Mouse (Mus musculus) layer of hippocampus, adult 2 months (tissue): ENCODE measurements around the gene 9130019O22Rik. TPM values are rescaled to one million over a fixed set of nuclear protein-coding genes. Genes with fewer than 3 reads are reported as not detected.
"Not testable (repeated sequence)": the region's sequence is repeated elsewhere in the genome, so short reads cannot be mapped to it uniquely, and the experiment has no call there.

Experiments used
- DNase-seq, 2 experiments: peaks; one replicate each; pipeline ENCODE4 v3.0.0; 2022; ENCODE audit warnings: low spot score in 2 of 2
- H3K27ac ChIP-seq: fragments of 200-600 bp; 2 replicates; pipeline ENCODE4 v1.8.1; 2022
- H3K4me3 ChIP-seq: fragments of 200-600 bp; 2 replicates; pipeline ENCODE4 v1.8.1; 2022; ENCODE audit warnings: mild to moderate bottlenecking
- CTCF ChIP-seq: fragments of 200-600 bp; conservative IDR thresholded peaks from 2 replicates; pipeline ENCODE4 v1.8.1; 2022; ENCODE audit warnings: antibody characterized with exemption, mild to moderate bottlenecking, moderate library complexity
- long read RNA-seq, 2 experiments: library from polyadenylated mRNA; stranded (forward); transcript quantifications; one replicate each; pipeline ENCODE4 v2.0.0; 2021; ENCODE audit warnings: borderline mapping rate in 2 of 2
- total RNA-seq, 2 experiments: library from RNA; stranded (reverse); gene quantifications; 2 replicates each; pipeline ENCODE4 v1.2.3; 2021

Gene 9130019O22Rik
- 1 to 10 TPM; 3.1 to 4.2 TPM for total RNA-seq
- long read RNA-seq, experiment 1, partial matches to known transcripts, result 0 of 1 reads
- long read RNA-seq, experiment 1, other reads (novel, unspliced or antisense), result 0 of 1 reads
- long read RNA-seq, experiment 2, partial matches to known transcripts, result 0 of 1 reads
- long read RNA-seq, experiment 2, other reads (novel, unspliced or antisense), result 1 of 1 reads

DNA sequence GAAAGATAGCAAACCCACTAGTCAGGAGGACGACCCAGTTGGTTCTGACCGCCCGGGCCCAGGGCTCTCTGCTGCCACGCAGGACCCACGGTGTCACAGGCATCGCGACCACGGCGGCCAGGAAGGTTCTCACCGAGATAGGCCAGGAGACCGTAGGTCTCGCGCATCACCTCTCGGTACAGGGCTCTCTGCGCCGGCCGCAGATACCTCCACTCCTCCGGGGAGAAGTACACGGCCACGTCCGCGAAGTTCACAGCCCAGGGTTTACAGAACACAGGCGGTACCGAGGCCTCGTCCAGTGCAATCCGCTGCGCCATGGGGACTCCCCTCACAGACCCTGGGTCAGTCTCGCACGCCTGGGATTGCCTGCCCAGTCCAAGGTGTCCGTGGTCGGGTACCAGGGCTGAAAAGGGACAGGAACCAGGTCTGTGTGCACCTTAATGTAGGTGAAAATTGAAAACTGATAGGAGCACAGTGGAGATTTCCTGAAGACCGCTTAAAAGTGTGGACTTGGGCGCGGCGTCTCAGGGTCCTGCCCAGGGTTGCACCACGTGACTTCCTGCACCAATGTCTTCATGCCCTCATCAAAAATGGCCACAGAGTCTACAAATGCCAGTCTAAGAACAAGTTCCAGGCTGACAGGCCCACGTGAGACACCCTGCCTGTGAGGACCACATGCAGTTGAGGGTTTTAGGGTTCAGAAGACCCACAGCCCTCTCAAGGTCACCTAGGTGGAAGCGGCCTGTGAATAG lies at the start of gene 9130019O22Rik:
Gene 9130019O22Rik (minus strand): TSS at position 526 of the 752 bp plus-strand sequence.
- DNase-seq, result peak; percentile 88 to 90
- H3K27ac ChIP-seq, result peak within 1 kb of the TSS; percentile 64
- TF ChIP-seq CTCF, result no peak
- peak within 1 kb of the TSS; percentile 73 for H3K4me3 ChIP-seq

GRCm38 (mm10) chr7:127435206-127435605 lies 48.2 kb upstream of the 9130019O22Rik start:
- Histone ChIP-seq H3K4me3 (no peak overlapping the region), H3K27ac (no peak overlapping the region)
- no peak for DNase-seq
- TF ChIP-seq CTCF, result no peak

DNA sequence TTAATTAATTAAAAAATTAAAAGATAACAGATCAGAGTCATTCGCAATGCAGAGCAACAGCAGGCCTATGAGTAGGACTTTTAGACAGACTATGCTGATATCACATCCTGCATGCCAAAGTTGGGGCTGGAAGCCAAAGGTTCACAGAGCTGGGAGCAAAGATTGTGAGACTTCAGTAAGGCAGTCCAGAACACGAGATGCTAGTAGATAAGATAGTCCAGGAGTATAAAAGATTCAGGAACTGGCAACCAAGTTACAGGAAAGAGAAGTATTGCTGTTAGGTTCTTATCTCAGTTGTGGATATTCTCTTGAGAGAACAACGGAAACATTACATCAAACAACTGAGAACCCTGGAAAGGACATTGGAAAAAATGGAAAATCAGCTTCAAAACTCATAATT lies 39.4 kb upstream of the 9130019O22Rik start:
- TF ChIP-seq CTCF, result no peak
- no peak for DNase-seq
- no peak overlapping the region for H3K27ac ChIP-seq
- no peak overlapping the region for H3K4me3 ChIP-seq

GRCm38 (mm10) chr7:127425911-127426310 lies 38.9 kb upstream of the 9130019O22Rik start:
- no peak for DNase-seq
- no peak overlapping the region for H3K27ac ChIP-seq
- no peak overlapping the region for H3K4me3 ChIP-seq
- TF ChIP-seq CTCF, result no peak

- no peak for TF ChIP-seq CTCF
- no peak for DNase-seq
- Histone ChIP-seq H3K27ac (no peak overlapping the region), H3K4me3 (no peak overlapping the region)
Observed at GRCm38 (mm10) chr7:127425291-127425690, 38.3 kb upstream of the 9130019O22Rik start.

GRCm38 (mm10) chr7:127422247-127422646 lies 35.3 kb upstream of the 9130019O22Rik start:
- Histone ChIP-seq H3K4me3 (peak overlapping the region; percentile 62), H3K27ac (peak overlapping the region; percentile 95; the same call in 1 of the 2 replicates)
- no peak for TF ChIP-seq CTCF
- DNase-seq, result peak; percentile 22 to 25

GRCm38 (mm10) chr7:127421388-127422191 lies 34.6 kb upstream of the 9130019O22Rik start, which contains the start of gene Zfp688:
Gene Zfp688 (minus strand): TSS chr7:127422068.
- H3K4me3 ChIP-seq, result peak within 1 kb of the TSS; percentile 62
- DNase-seq, result peak; percentile 91 to 94
- peak within 1 kb of the TSS; percentile 95 for H3K27ac ChIP-seq
- peak; percentile 48 for TF ChIP-seq CTCF

- no peak for DNase-seq
- Histone ChIP-seq H3K27ac (no peak overlapping the region), H3K4me3 (no peak overlapping the region)
- no peak for TF ChIP-seq CTCF
Observed at GRCm38 (mm10) chr7:127411418-127411817, 24.5 kb upstream of the 9130019O22Rik start.

DNA sequence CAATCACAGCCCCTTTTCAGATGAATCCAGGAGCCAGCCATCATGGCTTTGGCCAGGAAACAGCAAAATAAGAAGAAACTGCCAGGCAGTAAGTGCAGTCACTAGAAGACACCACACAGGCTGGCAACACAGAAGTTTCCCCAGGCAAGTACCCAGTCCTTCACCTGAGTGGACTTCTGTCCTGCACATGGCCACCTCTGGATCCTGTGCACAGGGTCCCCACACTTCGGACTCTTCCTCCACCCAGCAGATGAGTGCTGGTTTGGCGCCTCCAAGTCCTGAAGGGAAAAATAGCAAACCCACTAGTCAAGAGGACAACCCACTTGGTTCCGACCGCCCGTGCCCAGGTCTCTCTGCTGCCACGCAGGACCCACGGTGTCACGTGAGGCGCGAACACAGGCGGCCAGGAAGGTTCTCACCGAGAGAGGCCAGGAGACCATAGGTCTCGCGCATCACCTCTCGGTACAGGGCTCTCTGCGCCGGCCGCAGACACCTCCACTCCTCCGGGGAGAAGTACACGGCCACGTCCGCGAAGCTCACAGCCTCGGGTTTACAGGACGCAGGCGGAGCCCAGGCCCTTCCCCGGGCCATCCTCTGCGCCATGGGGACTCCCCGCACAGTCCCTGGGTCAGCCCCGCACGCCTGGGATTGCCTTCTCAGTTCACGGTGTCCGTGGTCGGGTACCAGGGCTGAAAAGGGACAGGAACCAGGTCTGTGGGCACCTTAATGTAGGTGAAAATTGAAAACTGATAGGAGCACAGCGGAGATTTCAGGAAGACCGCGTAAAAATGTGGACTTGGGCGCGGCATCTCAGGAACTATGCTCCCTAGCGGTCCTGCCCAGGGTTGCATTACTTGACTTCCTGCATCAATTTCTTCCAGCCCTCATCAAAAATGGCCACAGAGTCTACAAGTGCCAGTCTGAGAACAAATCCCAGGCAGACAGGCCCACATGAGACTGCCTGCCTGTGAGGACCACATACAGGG lies 19.3 kb upstream of the 9130019O22Rik start, which contains the start of gene Zfp764:
Gene Zfp764 (minus strand): TSS at position 821 of the 986 bp plus-strand sequence.
- Histone ChIP-seq H3K27ac (peak within 1 kb of the TSS; percentile 89), H3K4me3 (peak within 1 kb of the TSS; percentile 84)
- TF ChIP-seq CTCF, result peak; percentile 87
- DNase-seq, result peak; percentile 78 to 82

- H3K27ac ChIP-seq, DNase-seq, H3K4me3 ChIP-seq: not testable (repeated sequence)
Observed at GRCm38 (mm10) chr7:127404101-127404500, 17.1 kb upstream of the 9130019O22Rik start.

DNA sequence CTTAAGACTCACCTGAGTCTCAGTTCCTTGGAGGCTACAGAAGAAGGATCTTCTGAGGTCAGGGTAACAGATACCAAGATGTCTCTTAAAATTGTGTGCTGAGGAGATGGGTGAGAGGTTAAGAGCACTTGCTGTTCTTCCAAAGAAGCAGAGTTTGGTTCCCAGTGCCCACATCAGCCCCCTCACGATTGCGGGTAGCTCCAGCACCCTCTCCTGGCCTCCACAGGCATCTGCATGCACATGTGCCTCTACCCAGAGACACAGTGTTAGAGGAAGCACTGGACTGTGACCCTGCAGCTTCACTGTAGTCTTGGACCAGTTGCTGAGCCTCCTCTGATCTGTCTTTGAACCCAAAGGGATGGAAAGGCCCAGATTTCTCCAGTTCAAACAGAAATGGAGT lies 16.0 kb upstream of the 9130019O22Rik start:
- DNase-seq, result no peak
- Histone ChIP-seq H3K27ac (no peak overlapping the region), H3K4me3 (no peak overlapping the region)
- peak; percentile 39 for TF ChIP-seq CTCF

- Histone ChIP-seq H3K4me3 (no peak overlapping the region), H3K27ac (no peak overlapping the region)
- no peak for TF ChIP-seq CTCF
- no peak for DNase-seq
Observed at GRCm38 (mm10) chr7:127400355-127400754, 13.4 kb upstream of the 9130019O22Rik start.
